Mouse (Mus musculus) lung, adult 2 months (tissue): Measurements from ENCODE around the gene Ogt.

Source experiments
- CTCF ChIP-seq: fragments of 200-500 bp; IDR thresholded peaks from 2 replicates; pipeline ENCODE4 v1.5.1; 2011; ENCODE audit warnings: mild to moderate bottlenecking, low read length, control low read depth; ENCODE audit not compliant: insufficient read depth
- POLR2A ChIP-seq: fragments of 200-500 bp; IDR thresholded peaks from 2 replicates; pipeline ENCODE4 v1.6.1; 2011; ENCODE audit warnings: low read depth, mild to moderate bottlenecking, control low read depth, low read length, borderline replicate concordance; ENCODE audit errors: extremely low read depth

DNA sequence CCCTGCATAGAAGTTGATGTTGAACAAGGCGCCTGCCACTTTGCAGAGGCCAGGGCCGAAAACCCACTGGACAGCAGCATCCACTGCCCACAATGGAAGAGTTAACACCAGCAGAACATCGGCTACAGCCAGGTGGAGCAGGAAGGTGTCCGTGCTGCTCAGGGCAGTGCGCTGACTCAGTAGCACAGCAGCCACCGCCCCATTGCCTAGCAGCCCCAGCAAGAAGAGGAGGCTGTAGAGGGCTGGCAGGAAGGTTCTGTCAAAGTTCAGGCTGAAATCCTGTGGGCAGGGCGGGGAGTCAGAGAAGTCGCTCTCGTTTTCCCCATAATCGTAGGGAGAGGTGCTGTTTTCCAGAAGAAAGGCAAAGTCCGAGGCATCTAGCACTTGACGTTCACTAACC lies 92.8 kb downstream of the Ogt start:
- TF ChIP-seq CTCF = no peak
- no peak for TF ChIP-seq POLR2A
